Mouse (Mus musculus) heart, adult 2 months (tissue): Measurements from ENCODE around the gene Atp2b2. TPM values are rescaled to one million over a fixed set of nuclear protein-coding genes. Genes with fewer than 3 reads are reported as not detected.

Source experiments
- DNase-seq, 2 experiments: peaks; one replicate each; pipeline ENCODE4 v3.0.0; 2021
- H3K27ac ChIP-seq: fragments of 200-600 bp; 2 replicates; pipeline ENCODE4 v1.8.1; 2022
- H3K27me3 ChIP-seq: fragments of 200-500 bp; 2 replicates; pipeline ENCODE4 v1.6.1; 2012; ENCODE audit warnings: mild to moderate bottlenecking, low read length, inconsistent platforms, mixed read lengths; ENCODE audit not compliant: control insufficient read depth, insufficient read depth
- H3K36me3 ChIP-seq: fragments of 200-500 bp; 2 replicates; pipeline ENCODE4 v1.6.1; 2012; ENCODE audit warnings: low read length, inconsistent platforms; ENCODE audit not compliant: control insufficient read depth, insufficient read depth
- H3K4me1 ChIP-seq: fragments of 200-500 bp; 2 replicates; pipeline ENCODE4 v1.6.1; 2011; ENCODE audit warnings: low read length; ENCODE audit not compliant: control insufficient read depth, insufficient read depth
- H3K4me3 ChIP-seq: fragments of 200-600 bp; 2 replicates; pipeline ENCODE4 v1.8.1; 2022
- H3K79me2 ChIP-seq: fragments of 200-500 bp; replicated peaks from 2 replicates; pipeline ENCODE4 v1.6.1; 2012; ENCODE audit warnings: mild to moderate bottlenecking, inconsistent platforms, low read length, moderate library complexity, mixed read lengths; ENCODE audit not compliant: control insufficient read depth, insufficient read depth
- H3K9ac ChIP-seq: fragments of 200-500 bp; 2 replicates; pipeline ENCODE4 v1.6.1; 2012; ENCODE audit warnings: low read depth, mild to moderate bottlenecking, control low read depth, inconsistent platforms, low read length, mixed read lengths
- CTCF ChIP-seq: fragments of 200-600 bp; IDR thresholded peaks from 2 replicates; pipeline ENCODE4 v1.8.1; 2022; ENCODE audit warnings: antibody characterized with exemption, mild to moderate bottlenecking, moderate library complexity
- EP300 ChIP-seq: fragments of 200-500 bp; IDR thresholded peaks from 2 replicates; pipeline ENCODE4 v1.6.1; 2011; ENCODE audit warnings: low read depth, low read length, control low read depth; ENCODE audit not compliant: insufficient read depth
- POLR2A ChIP-seq: fragments of 200-500 bp; IDR thresholded peaks from 2 replicates; pipeline ENCODE4 v1.6.1; 2011; ENCODE audit warnings: mild to moderate bottlenecking, low read depth, low read length, control low read depth; ENCODE audit not compliant: insufficient read depth
- WGBS: fragments of 180-500 bp; shearing (Covaris S2); methylation state at CpG from one replicate; pipeline ENCODE4 v1.1.7; 2018; 5-methylcytosine and 5-hydroxymethylcytosine counted together
- intact Hi-C: fragments of 180-260 bp; cut with DNase I; formaldehyde crosslinking; loops from one replicate; pipeline ENCODE4 v1.15.1; 2025
- polyA plus RNA-seq: library from polyadenylated mRNA; depleted of rRNA; stranded (reverse); fragments of >200 nt; gene quantifications from 2 replicates; pipeline ENCODE4 v1.2.3, GENCODE M21; 2012
- total RNA-seq, 2 experiments: library from RNA; stranded (reverse); gene quantifications; 2 replicates each; pipeline ENCODE4 v1.2.3; 2021

The Atp2b2 gene
- total and polyA plus RNA-seq, 3 experiments: 0.64 to 1.1 (median 0.84) TPM

GRCm38 (mm10) chr6:113920466-113920865, 121.9 kb downstream of the Atp2b2 start:
- H3K79me2 ChIP-seq: no peaks in the 10 kb centered on the region
- no peak overlapping the region for H3K4me3 ChIP-seq
- no peaks in the 10 kb centered on the region; the same call in 1 of the 2 replicates for H3K27me3 ChIP-seq
- no peaks in the 10 kb centered on the region for H3K4me1 ChIP-seq
- H3K9ac ChIP-seq: no peak overlapping the region
- DNase-seq: no peak
- WGBS: 55% methylated on average over 5 of the region's 5 CpGs
- TF ChIP-seq POLR2A (no peak), CTCF (no peak), EP300 (no peak)
- no peaks in the 10 kb centered on the region for H3K36me3 ChIP-seq
- intact Hi-C loops: no loop called here
- H3K27ac ChIP-seq: no peak overlapping the region

DNA sequence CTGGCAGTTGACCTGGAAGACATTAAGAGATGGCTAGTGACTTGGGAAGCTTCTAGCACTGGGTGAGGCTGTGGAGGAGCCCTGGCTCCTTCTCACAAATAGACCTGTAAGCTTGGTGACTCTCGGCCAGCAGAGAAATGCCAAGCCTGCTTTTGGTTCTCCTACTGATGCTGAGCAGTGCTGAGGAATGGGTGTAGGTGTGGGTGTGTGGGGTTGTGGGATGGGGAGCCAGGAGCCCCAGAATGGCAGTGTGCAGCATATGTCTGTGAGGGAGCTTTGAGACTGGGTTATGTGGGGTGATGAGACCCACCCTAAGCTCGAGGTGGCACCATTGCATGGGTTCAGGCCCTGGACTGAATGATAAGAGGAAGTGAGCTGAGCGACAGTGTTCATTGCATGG, 129.7 kb downstream of the Atp2b2 start:
- DNase-seq: no peak
- Histone ChIP-seq H3K4me3 (no peak overlapping the region), H3K4me1 (no peaks in the 10 kb centered on the region), H3K9ac (no peak overlapping the region), H3K79me2 (no peaks in the 10 kb centered on the region), H3K36me3 (no peaks in the 10 kb centered on the region), H3K27me3 (no peaks in the 10 kb centered on the region), H3K27ac (no peak overlapping the region)
- 55% methylated on average over 3 of the region's 3 CpGs for WGBS
- TF ChIP-seq EP300: no peak
- TF ChIP-seq POLR2A: no peak
- TF ChIP-seq CTCF: no peak
- intact Hi-C loops: no loop called here

- H3K36me3 ChIP-seq: no peaks in the 10 kb centered on the region
- H3K27ac ChIP-seq: no peak overlapping the region
- no peaks in the 10 kb centered on the region for H3K27me3 ChIP-seq
- no peak overlapping the region for H3K9ac ChIP-seq
- TF ChIP-seq CTCF: peak; percentile 22
- no peak for TF ChIP-seq EP300
- TF ChIP-seq POLR2A: no peak
- H3K4me1 ChIP-seq: no peaks in the 10 kb centered on the region
- intact Hi-C loops: no loop called here
- H3K4me3 ChIP-seq: no peak overlapping the region
- WGBS: 78% methylated on average over 16 of the region's 16 CpGs
- DNase-seq: no peak
- H3K79me2 ChIP-seq: no peaks in the 10 kb centered on the region
These were observed 131.3 kb downstream of the Atp2b2 start for GRCm38 (mm10) chr6:113911094-113911493.

GRCm38 (mm10) chr6:113910411-113911055, 131.9 kb downstream of the Atp2b2 start:
- Histone ChIP-seq H3K36me3 (no peaks in the 10 kb centered on the region), H3K27ac (no peak overlapping the region), H3K27me3 (no peaks in the 10 kb centered on the region), H3K9ac (no peak overlapping the region), H3K79me2 (no peaks in the 10 kb centered on the region), H3K4me3 (no peak overlapping the region), H3K4me1 (no peaks in the 10 kb centered on the region)
- 72% methylated on average over 3 of the region's 3 CpGs for WGBS
- intact Hi-C loops: no loop called here
- TF ChIP-seq POLR2A (no peak), EP300 (no peak), CTCF (no peak)
- no peak for DNase-seq

GRCm38 (mm10) chr6:113909836-113910235, 132.6 kb downstream of the Atp2b2 start:
- Histone ChIP-seq H3K27ac (no peak overlapping the region), H3K9ac (no peak overlapping the region), H3K4me1 (no peaks in the 10 kb centered on the region), H3K27me3 (no peaks in the 10 kb centered on the region), H3K36me3 (no peaks in the 10 kb centered on the region), H3K79me2 (no peaks in the 10 kb centered on the region), H3K4me3 (no peak overlapping the region)
- WGBS: 65% methylated on average over 5 of the region's 5 CpGs
- TF ChIP-seq EP300: no peak
- TF ChIP-seq POLR2A: no peak
- no peak for TF ChIP-seq CTCF
- intact Hi-C loops: loop anchor here (1.0 kb wide), 1 partner anchor 11 kb away; no protein-coding TSS in a partner anchor
- DNase-seq: no peak

DNA sequence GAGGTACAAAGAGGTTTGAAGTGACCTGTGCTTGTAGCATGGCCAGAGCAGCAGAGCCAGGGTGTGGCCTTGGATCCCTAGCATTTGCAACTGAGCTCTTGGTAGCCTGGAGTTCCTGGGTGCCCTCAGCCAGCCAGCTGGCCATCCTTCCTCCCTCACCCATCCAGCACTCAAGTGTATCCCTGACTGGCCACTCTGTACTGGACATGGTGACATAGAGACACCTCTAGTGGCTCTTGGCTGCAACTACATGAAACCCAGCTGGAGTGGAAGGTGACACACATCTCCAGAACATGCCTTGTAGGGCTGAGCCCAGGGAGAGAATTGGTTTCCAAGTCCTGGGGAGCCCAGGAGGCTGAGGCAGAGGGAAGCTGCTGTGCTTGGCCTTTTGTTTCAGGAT, 134.3 kb downstream of the Atp2b2 start:
- H3K79me2 ChIP-seq: no peaks in the 10 kb centered on the region
- intact Hi-C loops: no loop called here
- no peaks in the 10 kb centered on the region for H3K4me1 ChIP-seq
- no peak overlapping the region for H3K27ac ChIP-seq
- no peak overlapping the region for H3K4me3 ChIP-seq
- no peak for DNase-seq
- H3K27me3 ChIP-seq: no peaks in the 10 kb centered on the region
- H3K9ac ChIP-seq: no peak overlapping the region
- no peak for TF ChIP-seq POLR2A
- no peak for TF ChIP-seq EP300
- TF ChIP-seq CTCF: peak; percentile 57
- no peaks in the 10 kb centered on the region for H3K36me3 ChIP-seq
